Mouse (Mus musculus) G1E (cell line): Measurements from ENCODE around the gene Hist1h3e.

Source experiments
- GATA1 ChIP-seq: IDR thresholded peaks from 2 replicates; pipeline ENCODE4 v1.6.1; 2012; ENCODE audit warnings: borderline replicate concordance, low read length, inconsistent platforms, mixed read lengths
- TAL1 ChIP-seq: conservative IDR thresholded peaks from 2 replicates; pipeline ENCODE4 v1.6.1; 2012; ENCODE audit warnings: low read depth, low read length, inconsistent platforms, mixed read lengths

GRCm38 (mm10) chr13:23605052-23605451, 42.9 kb upstream of the Hist1h3e start:
- TF ChIP-seq TAL1 = no peak
- TF ChIP-seq GATA1 = no peak
